Mouse (Mus musculus) midbrain, embryonic 11.5 days (tissue): ENCODE measurements around the gene Glipr2. TPM values are rescaled to one million over a fixed set of nuclear protein-coding genes. Genes with fewer than 3 reads are reported as not detected.

Experiments
- ATAC-seq: fragments of 200-750 bp; cut with Nextera tagmentation; 2 replicates; pipeline ENCODE4 v1.8.0; 2017; ENCODE audit warnings: moderate TSS enrichment, moderate library complexity; ENCODE audit not compliant: low FRiP score
- DNase-seq: peaks from one replicate; pipeline ENCODE4 v3.0.0; 2015; ENCODE audit warnings: low spot score; ENCODE audit errors: missing footprints
- H3K27ac ChIP-seq: fragments of 300-500 bp; sonication (generic); 2 replicates; pipeline ENCODE4 v1.5.1; 2014; ENCODE audit warnings: low read depth, low read length
- H3K27me3 ChIP-seq: fragments of 300-500 bp; sonication (generic); 2 replicates; pipeline ENCODE4 v1.6.1; 2014; ENCODE audit warnings: mild to moderate bottlenecking, low read length, moderate library complexity, mixed read lengths; ENCODE audit not compliant: control insufficient read depth, insufficient read depth
- H3K36me3 ChIP-seq: fragments of 300-500 bp; sonication (generic); 2 replicates; pipeline ENCODE4 v1.6.1; 2014; ENCODE audit warnings: mild to moderate bottlenecking, low read length, moderate library complexity, mixed read lengths; ENCODE audit not compliant: control insufficient read depth, insufficient read depth
- H3K4me1 ChIP-seq: fragments of 300-500 bp; sonication (generic); 2 replicates; pipeline ENCODE4 v1.6.1; 2014; ENCODE audit warnings: low read length; ENCODE audit not compliant: control insufficient read depth, insufficient read depth
- H3K4me2 ChIP-seq: fragments of 300-500 bp; sonication (generic); 2 replicates; pipeline ENCODE4 v1.6.1; 2014; ENCODE audit warnings: mild to moderate bottlenecking, moderate library complexity
- H3K4me3 ChIP-seq: fragments of 300-500 bp; sonication (generic); 2 replicates; pipeline ENCODE4 v1.5.1; 2014; ENCODE audit warnings: low read depth, low read length
- H3K9ac ChIP-seq: fragments of 300-500 bp; sonication (generic); 2 replicates; pipeline ENCODE4 v1.6.1; 2014; ENCODE audit warnings: low read length
- H3K9me3 ChIP-seq: fragments of 300-500 bp; sonication (generic); 2 replicates; pipeline ENCODE4 v1.6.1; 2016; ENCODE audit warnings: low read length; ENCODE audit not compliant: control insufficient read depth
- WGBS: fragments of 180-500 bp; shearing (Covaris S2); extraction: QIAGEN DNeasy Blood & Tissue Kit; methylation state at CpG from one replicate; pipeline ENCODE4 v1.1.7; 2014; 5-methylcytosine and 5-hydroxymethylcytosine counted together
- polyA plus RNA-seq: library from polyadenylated mRNA; unstranded; fragments of >200 nt; fragmentation: Nextera tagmentation; extraction: Ambion mirVana; gene quantifications from 2 replicates; pipeline ENCODE4 v1.2.1, GENCODE M21; 2014

Glipr2 gene
- polyA plus RNA-seq, 1 experiment from 2014 or later, result 82.7 TPM

GRCm38 (mm10) chr4:43965856-43966535 is 8.8 kb downstream of the Glipr2 start:
- Histone ChIP-seq H3K4me1 (peaks cover 7% of the 10 kb centered on the region), H3K9ac (no peak overlapping the region), H3K27ac (no peak overlapping the region), H3K36me3 (no peaks in the 10 kb centered on the region), H3K9me3 (no peaks in the 10 kb centered on the region), H3K4me3 (no peak overlapping the region), H3K4me2 (no peak overlapping the region), H3K27me3 (0 out of 2 replicates have a peak, but pooled peaks cover 5% of the 10 kb centered on the region)
- 84% methylated on average over 7 of the region's 7 CpGs for WGBS
- no peak for ATAC-seq
- DNase-seq, result no peak

GRCm38 (mm10) chr4:43968650-43969049 is 11.4 kb downstream of the Glipr2 start:
- Histone ChIP-seq H3K27ac (no peak overlapping the region), H3K9me3 (no peaks in the 10 kb centered on the region), H3K4me1 (peaks cover 20% of the 10 kb centered on the region), H3K9ac (no peak overlapping the region), H3K4me3 (no peak overlapping the region), H3K36me3 (no peaks in the 10 kb centered on the region), H3K27me3 (0 out of 2 replicates have a peak, but pooled peaks cover 3% of the 10 kb centered on the region), H3K4me2 (no peak overlapping the region)
- ATAC-seq (no peak), DNase-seq (peak; percentile 86)
- WGBS, result 45% methylated on average over 13 of the region's 13 CpGs

GRCm38 (mm10) chr4:43969373-43969772 is 12.2 kb downstream of the Glipr2 start:
- Histone ChIP-seq H3K36me3 (no peaks in the 10 kb centered on the region), H3K4me1 (peaks cover 22% of the 10 kb centered on the region), H3K27me3 (0 out of 2 replicates have a peak, but pooled peaks cover 3% of the 10 kb centered on the region), H3K27ac (no peak overlapping the region), H3K4me3 (no peak overlapping the region), H3K9me3 (no peaks in the 10 kb centered on the region), H3K4me2 (no peak overlapping the region), H3K9ac (no peak overlapping the region)
- ATAC-seq (no peak; the same call in 1 of the 2 replicates), DNase-seq (peak; percentile 87)
- WGBS, result 4% methylated on average over 4 of the region's 4 CpGs

GRCm38 (mm10) chr4:43970393-43971330 is 13.5 kb downstream of the Glipr2 start:
- Histone ChIP-seq H3K4me1 (peaks cover 22% of the 10 kb centered on the region), H3K36me3 (no peaks in the 10 kb centered on the region), H3K4me2 (no peak overlapping the region), H3K27me3 (0 out of 2 replicates have a peak, but pooled peaks cover 3% of the 10 kb centered on the region), H3K27ac (no peak overlapping the region), H3K9ac (no peak overlapping the region), H3K4me3 (no peak overlapping the region), H3K9me3 (no peaks in the 10 kb centered on the region)
- 84% methylated on average over 20 of the region's 20 CpGs for WGBS
- ATAC-seq (no peak), DNase-seq (peak; percentile 84)

GRCm38 (mm10) chr4:43971541-43972136 is 14.4 kb downstream of the Glipr2 start:
- peaks cover 5% of the 10 kb centered on the region; the same call in 1 of the 2 replicates for H3K27me3 ChIP-seq
- H3K36me3 ChIP-seq, result no peaks in the 10 kb centered on the region
- peaks cover 22% of the 10 kb centered on the region for H3K4me1 ChIP-seq
- no peaks in the 10 kb centered on the region for H3K9me3 ChIP-seq
- WGBS, result 58% methylated on average over 9 of the region's 9 CpGs
- peak; percentile 87 for DNase-seq
- H3K4me2 ChIP-seq, result no peak overlapping the region
- H3K9ac ChIP-seq, result no peak overlapping the region
- H3K4me3 ChIP-seq, result no peak overlapping the region
- ATAC-seq, result peak; percentile 12; the same call in 1 of the 2 replicates
- no peak overlapping the region; the same call in 1 of the 2 replicates for H3K27ac ChIP-seq

- no peaks in the 10 kb centered on the region for H3K9me3 ChIP-seq
- DNase-seq, result peak; percentile 90
- H3K4me1 ChIP-seq, result peaks cover 22% of the 10 kb centered on the region
- H3K36me3 ChIP-seq, result no peaks in the 10 kb centered on the region
- H3K27ac ChIP-seq, result no peak overlapping the region; the same call in 1 of the 2 replicates
- no peak overlapping the region for H3K4me3 ChIP-seq
- peak; percentile 74 for ATAC-seq
- H3K9ac ChIP-seq, result no peak overlapping the region
- H3K27me3 ChIP-seq, result peaks cover 8% of the 10 kb centered on the region; the same call in 1 of the 2 replicates
- H3K4me2 ChIP-seq, result no peak overlapping the region
- WGBS, result 1% methylated on average over 8 of the region's 8 CpGs
Observed at GRCm38 (mm10) chr4:43972137-43972591, 15.0 kb downstream of the Glipr2 start.

- Histone ChIP-seq H3K36me3 (no peaks in the 10 kb centered on the region), H3K9me3 (no peaks in the 10 kb centered on the region), H3K27me3 (peaks cover 9% of the 10 kb centered on the region; the same call in 1 of the 2 replicates), H3K9ac (no peak overlapping the region), H3K4me2 (no peak overlapping the region), H3K4me1 (peaks cover 25% of the 10 kb centered on the region), H3K4me3 (no peak overlapping the region), H3K27ac (no peak overlapping the region)
- DNase-seq, result no peak
- no peak for ATAC-seq
- WGBS, result 44% methylated on average over 4 of the region's 4 CpGs
Observed at GRCm38 (mm10) chr4:43973526-43973981, 16.4 kb downstream of the Glipr2 start.

GRCm38 (mm10) chr4:43974914-43975616 is 17.9 kb downstream of the Glipr2 start:
- ATAC-seq (no peak), DNase-seq (no peak)
- no peak overlapping the region for H3K4me3 ChIP-seq
- H3K27me3 ChIP-seq, result peaks cover 14% of the 10 kb centered on the region; the same call in 1 of the 2 replicates
- no peaks in the 10 kb centered on the region for H3K36me3 ChIP-seq
- no peaks in the 10 kb centered on the region for H3K9me3 ChIP-seq
- no peak overlapping the region for H3K4me2 ChIP-seq
- no peak overlapping the region for H3K27ac ChIP-seq
- H3K9ac ChIP-seq, result no peak overlapping the region
- H3K4me1 ChIP-seq, result peaks cover 25% of the 10 kb centered on the region
- WGBS, result 80% methylated on average over 10 of the region's 10 CpGs
